ENCODE assay signal across 7 mouse cellular contexts in the genomic region with DNA sequence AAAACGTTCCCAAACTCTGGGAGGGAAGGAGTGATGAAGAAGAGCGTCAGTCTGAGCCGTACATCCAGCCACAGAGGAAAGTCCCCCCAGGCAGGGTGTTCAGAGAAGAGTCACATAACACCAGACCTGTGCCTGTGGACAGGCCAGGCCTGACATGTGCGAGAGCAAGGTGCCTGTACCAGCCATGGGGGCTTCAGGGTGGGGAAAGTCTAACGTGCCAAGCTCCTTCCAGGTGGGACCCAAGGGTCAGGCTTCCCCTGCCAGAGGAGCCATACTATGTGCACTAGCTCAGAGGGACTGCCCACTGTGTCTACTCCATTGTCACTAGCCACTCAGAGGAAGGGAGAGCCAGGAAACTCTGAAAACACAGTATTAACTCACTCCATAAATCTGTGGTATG.
ATAC-seq lines count a peak whose summit lies in the region.
"Not testable (repeated sequence)": the region's sequence is repeated elsewhere in the genome, so short reads cannot be mapped to it uniquely, and the experiment has no call there.

No protein-coding gene starts in this region.

- H3K4me2 ChIP-seq in forebrain, embryonic 16.5 days (ENCODE audit: low read length); heart, embryonic 14.5 days (ENCODE audit: low read length); hindbrain, embryonic 15.5 days; kidney, embryonic 16.5 days (replicated peaks; ENCODE audit: low read depth, low read length); lung, embryonic 15.5 days; midbrain, embryonic 12.5 days (replicated peaks); neural tube, embryonic 15.5 days: not testable (repeated sequence)

- not testable (repeated sequence) for H3K9ac ChIP-seq in forebrain, embryonic 16.5 days (replicated peaks; ENCODE audit: low read depth, low read length); heart, embryonic 14.5 days (ENCODE audit: low read length); hindbrain, embryonic 15.5 days; kidney, embryonic 16.5 days (replicated peaks; ENCODE audit: low read length); lung, embryonic 15.5 days; midbrain, embryonic 12.5 days (replicated peaks); neural tube, embryonic 15.5 days (replicated peaks)

- 82% methylated on average over 2 of the region's 5 CpGs for WGBS in forebrain, embryonic 16.5 days
- WGBS in heart, embryonic 14.5 days: 63% methylated on average over 2 of the region's 5 CpGs
- 75% methylated on average over 2 of the region's 5 CpGs for WGBS in hindbrain, embryonic 15.5 days
- WGBS in kidney, embryonic 16.5 days: 71% methylated on average over 2 of the region's 5 CpGs
- WGBS in lung, embryonic 15.5 days: 76% methylated on average over 2 of the region's 5 CpGs
- WGBS in midbrain, embryonic 12.5 days: 78% methylated on average over 2 of the region's 5 CpGs
- 83% methylated on average over 2 of the region's 5 CpGs for WGBS in neural tube, embryonic 15.5 days

- not testable (repeated sequence) for H3K27ac ChIP-seq in forebrain, embryonic 16.5 days (ENCODE audit: low read length); heart, embryonic 14.5 days (replicated peaks in 1 of 2; ENCODE audit: control insufficient read depth in 1 of 2, insufficient read depth in 1 of 2, low read depth in 2 of 2, low read length in 2 of 2); hindbrain, embryonic 15.5 days (replicated peaks); kidney, embryonic 16.5 days (ENCODE audit: low read length); lung, embryonic 15.5 days; midbrain, embryonic 12.5 days (replicated peaks); neural tube, embryonic 15.5 days (replicated peaks)

- not testable (repeated sequence) for H3K9me3 ChIP-seq in forebrain, embryonic 16.5 days (ENCODE audit: control insufficient read depth, low read length); heart, embryonic 14.5 days (ENCODE audit: control insufficient read depth, low read length); hindbrain, embryonic 15.5 days; kidney, embryonic 16.5 days (ENCODE audit: low read length); lung, embryonic 15.5 days; neural tube, embryonic 15.5 days (replicated peaks)
- H3K9me3 ChIP-seq in midbrain, embryonic 12.5 days: peaks cover 12% of the 10 kb centered on the region

- not testable (repeated sequence) for H3K4me1 ChIP-seq in forebrain, embryonic 16.5 days (replicated peaks; ENCODE audit: control insufficient read depth, insufficient read depth, low read length); heart, embryonic 14.5 days (ENCODE audit: control insufficient read depth in 2 of 2, insufficient read depth in 2 of 2, low read length in 2 of 2); hindbrain, embryonic 15.5 days (replicated peaks); kidney, embryonic 16.5 days (ENCODE audit: insufficient read depth, low read length); lung, embryonic 15.5 days; midbrain, embryonic 12.5 days; neural tube, embryonic 15.5 days

- H3K36me3 ChIP-seq in forebrain, embryonic 16.5 days (ENCODE audit: control insufficient read depth, insufficient read depth); heart, embryonic 14.5 days (ENCODE audit: control insufficient read depth, insufficient read depth, low read length); hindbrain, embryonic 15.5 days; kidney, embryonic 16.5 days (ENCODE audit: insufficient read depth, low read length); lung, embryonic 15.5 days; midbrain, embryonic 12.5 days; neural tube, embryonic 15.5 days: not testable (repeated sequence)

- not testable (repeated sequence) for H3K27me3 ChIP-seq in forebrain, embryonic 16.5 days (replicated peaks; ENCODE audit: control insufficient read depth, insufficient read depth, low read length); heart, embryonic 14.5 days (ENCODE audit: control insufficient read depth, insufficient read depth, low read length); hindbrain, embryonic 15.5 days; kidney, embryonic 16.5 days (ENCODE audit: insufficient read depth, low read length); lung, embryonic 15.5 days; midbrain, embryonic 12.5 days; neural tube, embryonic 15.5 days (replicated peaks)

- ATAC-seq in forebrain, embryonic 16.5 days: 0 out of 2 replicates have a peak, but pooled peaks have one; percentile 15
- ATAC-seq in heart, embryonic 14.5 days (ENCODE audit: insufficient number of reproducible peaks, insufficient read depth, low FRiP score, low read depth): 0 out of 2 replicates have a peak, but pooled peaks have one; percentile 7
- 0 out of 2 replicates have a peak, but pooled peaks have one; percentile 24 for ATAC-seq in hindbrain, embryonic 15.5 days (ENCODE audit: low FRiP score, low read depth)
- ATAC-seq in kidney, embryonic 16.5 days (ENCODE audit: low FRiP score, low TSS enrichment): peak; percentile 52; the same call in 1 of the 2 replicates
- peak; percentile 41; the same call in 1 of the 2 replicates for ATAC-seq in lung, embryonic 15.5 days (ENCODE audit: borderline replicate concordance, extremely low read depth, low FRiP score, low TSS enrichment)
- peak; percentile 24; the same call in 1 of the 2 replicates for ATAC-seq in midbrain, embryonic 12.5 days (ENCODE audit: low FRiP score, low read depth)
- peak; percentile 28; the same call in 1 of the 2 replicates for ATAC-seq in neural tube, embryonic 15.5 days (ENCODE audit: low FRiP score)

- not testable (repeated sequence) for H3K4me3 ChIP-seq in forebrain, embryonic 16.5 days (replicated peaks; ENCODE audit: low read length); heart, embryonic 14.5 days (ENCODE audit: control insufficient read depth in 1 of 2, insufficient read depth in 1 of 2, low read depth in 1 of 2, low read length in 2 of 2); hindbrain, embryonic 15.5 days; kidney, embryonic 16.5 days (ENCODE audit: low read length); lung, embryonic 15.5 days; midbrain, embryonic 12.5 days; neural tube, embryonic 15.5 days (replicated peaks)
